Mouse (Mus musculus) G1E (cell line): ENCODE measurements around the gene Trim52. TPM values are rescaled to one million over a fixed set of nuclear protein-coding genes. Genes with fewer than 3 reads are reported as not detected.
"Not testable (repeated sequence)": the region's sequence is repeated elsewhere in the genome, so short reads cannot be mapped to it uniquely, and the experiment has no call there.

ENCODE experiments used
- ATAC-seq: 2 replicates; pipeline ENCODE4 v1.8.0; 2016; ENCODE audit warnings: mild to moderate bottlenecking; ENCODE audit not compliant: insufficient number of reproducible peaks, poor library complexity, low FRiP score, severe bottlenecking; ENCODE audit errors: extremely low read depth
- DNase-seq: peaks from one replicate; pipeline ENCODE4 v3.0.0; 2012; ENCODE audit warnings: low spot score
- H3K27me3 ChIP-seq: 2 replicates; pipeline ENCODE4 v1.6.1; 2012; ENCODE audit warnings: mild to moderate bottlenecking, low read length, inconsistent platforms; ENCODE audit not compliant: insufficient read depth
- H3K36me3 ChIP-seq: replicated peaks from 2 replicates; pipeline ENCODE3; 2012; ENCODE audit warnings: mild to moderate bottlenecking, inconsistent platforms
- H3K4me1 ChIP-seq: 2 replicates; pipeline ENCODE4 v1.6.1; 2012; ENCODE audit warnings: low read depth, low read length, inconsistent platforms, mixed read lengths; ENCODE audit not compliant: insufficient read depth
- H3K4me3 ChIP-seq: 2 replicates; pipeline ENCODE4 v1.5.1; 2012; ENCODE audit warnings: low read depth, mild to moderate bottlenecking, inconsistent platforms, low read length, moderate library complexity, mixed read lengths
- H3K9me3 ChIP-seq: replicated peaks from 2 replicates; pipeline ENCODE4 v1.6.1; 2012; ENCODE audit warnings: inconsistent platforms
- CTCF ChIP-seq: IDR thresholded peaks from 2 replicates; pipeline ENCODE4 v1.5.1; 2012; ENCODE audit warnings: low read depth, low read length, inconsistent platforms, mixed read lengths
- GATA1 ChIP-seq: IDR thresholded peaks from 2 replicates; pipeline ENCODE4 v1.6.1; 2012; ENCODE audit warnings: borderline replicate concordance, low read length, inconsistent platforms, mixed read lengths
- GATA2 ChIP-seq: IDR thresholded peaks from 2 replicates; pipeline ENCODE4 v1.6.1; 2012; ENCODE audit warnings: low read depth, low read length, inconsistent platforms, borderline replicate concordance
- POLR2AphosphoS5 ChIP-seq: IDR thresholded peaks from 2 replicates; pipeline ENCODE4 v1.6.1; 2012; ENCODE audit warnings: low read depth, low read length, inconsistent platforms; ENCODE audit not compliant: insufficient replicate concordance
- TAL1 ChIP-seq: conservative IDR thresholded peaks from 2 replicates; pipeline ENCODE4 v1.6.1; 2012; ENCODE audit warnings: low read depth, low read length, inconsistent platforms, mixed read lengths
- polyA plus RNA-seq: library from polyadenylated mRNA; stranded (reverse); fragments of >175 nt; gene quantifications from 2 replicates; pipeline ENCODE4 v1.2.3, GENCODE M21; 2012
- total RNA-seq, 2 experiments: library from RNA; stranded (forward) in 1 of 2; stranded (reverse) in 1 of 2; fragments of 200-1000 nt in 1 of 2; fragments of >200 nt in 1 of 2; fragmentation: Nextera tagmentation in 1 of 2; gene quantifications; 2 replicates each; pipeline ENCODE4 v1.2.3; 2014 to 2017

The Trim52 gene
- total and polyA plus RNA-seq, 3 experiments, result 0.05 TPM; not detected in 2

GRCm38 (mm10) chr14:106162331-106162730 lies 56.3 kb downstream of the Trim52 start:
- Histone ChIP-seq H3K9me3 (peaks cover 8% of the 10 kb centered on the region), H3K4me3 (no peak overlapping the region), H3K36me3 (no peaks in the 10 kb centered on the region), H3K27me3 (no peaks in the 10 kb centered on the region), H3K4me1 (no peaks in the 10 kb centered on the region)
- no peak for TF ChIP-seq POLR2AphosphoS5
- TF ChIP-seq TAL1, result no peak
- TF ChIP-seq GATA1, result no peak
- no peak for TF ChIP-seq CTCF
- no peak for TF ChIP-seq GATA2
- ATAC-seq, result no peak
- DNase-seq, result no peak

GRCm38 (mm10) chr14:106163196-106163595 lies 57.2 kb downstream of the Trim52 start:
- Histone ChIP-seq H3K4me1 (no peaks in the 10 kb centered on the region), H3K4me3 (no peak overlapping the region), H3K27me3 (no peaks in the 10 kb centered on the region), H3K36me3 (no peaks in the 10 kb centered on the region), H3K9me3 (peaks cover 8% of the 10 kb centered on the region)
- DNase-seq, result no peak
- TF ChIP-seq POLR2AphosphoS5 (no peak), TAL1 (no peak)
- no peak for ATAC-seq

GRCm38 (mm10) chr14:106163933-106164332 lies 57.9 kb downstream of the Trim52 start:
- H3K4me3 ChIP-seq, H3K4me1 ChIP-seq, DNase-seq, H3K27me3 ChIP-seq, H3K36me3 ChIP-seq: not testable (repeated sequence)
- peaks cover 12% of the 10 kb centered on the region for H3K9me3 ChIP-seq
- ATAC-seq, result peak; percentile 37

- Histone ChIP-seq H3K27me3 (no peaks in the 10 kb centered on the region), H3K4me3 (no peak overlapping the region)
- TF ChIP-seq GATA2 (no peak), CTCF (no peak), GATA1 (no peak)
These were observed 70.9 kb downstream of the Trim52 start for GRCm38 (mm10) chr14:106176879-106177278.

GRCm38 (mm10) chr14:106178245-106178644 lies 72.2 kb downstream of the Trim52 start:
- no peaks in the 10 kb centered on the region for H3K4me1 ChIP-seq
- no peaks in the 10 kb centered on the region for H3K27me3 ChIP-seq
- ATAC-seq (no peak), DNase-seq (no peak)
- no peak overlapping the region for H3K4me3 ChIP-seq
- H3K36me3 ChIP-seq, result no peaks in the 10 kb centered on the region
- no peak for TF ChIP-seq GATA2
- TF ChIP-seq TAL1, result no peak
- TF ChIP-seq GATA1, result no peak
- no peak for TF ChIP-seq POLR2AphosphoS5
- TF ChIP-seq CTCF, result no peak
- H3K9me3 ChIP-seq, result peaks cover 12% of the 10 kb centered on the region

More at GRCm38 (mm10) chr14:106176879-106177278, 70.9 kb downstream of the Trim52 start:
- DNase-seq (no peak), ATAC-seq (no peak)
- Histone ChIP-seq H3K9me3 (peaks cover 12% of the 10 kb centered on the region), H3K4me1 (no peaks in the 10 kb centered on the region), H3K36me3 (no peaks in the 10 kb centered on the region)

- H3K4me3 ChIP-seq, result no peak overlapping the region
- H3K9me3 ChIP-seq, result peaks cover 19% of the 10 kb centered on the region
- no peak for DNase-seq
- peak; percentile 81 for ATAC-seq
- H3K4me1 ChIP-seq, result no peaks in the 10 kb centered on the region
- TF ChIP-seq GATA2 (no peak), TAL1 (no peak), GATA1 (no peak)
- no peaks in the 10 kb centered on the region for H3K36me3 ChIP-seq
- H3K27me3 ChIP-seq, result no peaks in the 10 kb centered on the region
These were observed 73.2 kb downstream of the Trim52 start for GRCm38 (mm10) chr14:106179102-106179727.

- TF ChIP-seq GATA1, result no peak
- TF ChIP-seq CTCF, result no peak
- TF ChIP-seq GATA2, result no peak
- TF ChIP-seq POLR2AphosphoS5, result no peak
- no peak for TF ChIP-seq TAL1
- Histone ChIP-seq H3K4me3 (no peak overlapping the region), H3K27me3 (no peaks in the 10 kb centered on the region), H3K4me1 (no peaks in the 10 kb centered on the region), H3K9me3 (peaks cover 24% of the 10 kb centered on the region), H3K36me3 (no peaks in the 10 kb centered on the region)
- DNase-seq (no peak), ATAC-seq (no peak)
These were observed 73.7 kb downstream of the Trim52 start for GRCm38 (mm10) chr14:106179728-106180125.
